ENCODE assay signal across 18 mouse cellular contexts in genomic region chr15:38609522-38609921, GRCm38 (mm10).
"Had no signal": no experiment of that assay in that cellular context is flagged by ENCODE, and none has a peak within 500 bp of the region (broad histone marks: within the 10 kb centered on the region; RNA-seq: fewer than 3 reads in every experiment).

No protein-coding gene starts in this region.

- H3K4me3 ChIP-seq: intestine, embryonic 15.5 days; liver, embryonic 13.5 days; midbrain, embryonic 10.5 days; midbrain, embryonic 13.5 days; myocyte; neural tube, embryonic 13.5 days; stomach, embryonic 15.5 days had no signal

- H3K4me2 ChIP-seq: intestine, embryonic 15.5 days; liver, embryonic 13.5 days; midbrain, embryonic 13.5 days; neural tube, embryonic 13.5 days; stomach, embryonic 15.5 days had no signal

- H3K4me1 ChIP-seq: intestine, embryonic 15.5 days; liver, embryonic 13.5 days; megakaryocyte, embryonic 14.5 days; midbrain, embryonic 10.5 days; midbrain, embryonic 13.5 days; neural tube, embryonic 13.5 days; stomach, embryonic 15.5 days had no signal

- H3K27ac ChIP-seq: intestine, embryonic 15.5 days; liver, embryonic 13.5 days; midbrain, embryonic 10.5 days; midbrain, embryonic 13.5 days; neural tube, embryonic 13.5 days; stomach, embryonic 15.5 days had no signal

- H3K27me3 ChIP-seq: intestine, embryonic 15.5 days; liver, embryonic 13.5 days; midbrain, embryonic 13.5 days; neural tube, embryonic 13.5 days; stomach, embryonic 15.5 days had no signal

- ATAC-seq: intestine, embryonic 15.5 days; midbrain, embryonic 13.5 days; midbrain, embryonic 16.5 days had no signal

- H3K9me3 ChIP-seq: intestine, embryonic 15.5 days; midbrain, embryonic 13.5 days; neural tube, embryonic 13.5 days; stomach, embryonic 15.5 days had no signal

- H3K9ac ChIP-seq: intestine, embryonic 15.5 days; liver, embryonic 13.5 days; midbrain, embryonic 13.5 days; neural tube, embryonic 13.5 days; stomach, embryonic 15.5 days had no signal

- DNase-seq: kidney, adult 11 months; kidney, adult 8-10 months; kidney, postnatal 14 days; kidney, postnatal 4 days; liver, embryonic 13.5 days; retina, postnatal 1 day; right cerebral cortex, postnatal 25 days; spleen, adult 18-20 months; thymus, adult 18-20 months; thymus, postnatal 36 days had no signal

- H3K36me3 ChIP-seq: intestine, embryonic 15.5 days; liver, embryonic 13.5 days; midbrain, embryonic 10.5 days; midbrain, embryonic 13.5 days; neural tube, embryonic 13.5 days; stomach, embryonic 15.5 days had no signal
